Mouse (Mus musculus): ENCODE measurements around the gene Pinlyp.

GRCm38 (mm10) chr7:24533806-24534205 lies 12.1 kb downstream of the Pinlyp start:
- TF ChIP-seq CTCF (IDR thresholded peaks at IDR 0.05; ENCODE audit: low read depth) = no peak
- no peak for TF ChIP-seq EP300 (optimal IDR thresholded peaks at IDR 0.05)
